Mouse (Mus musculus) v-Abl transformed pro-B cells (cell line): ENCODE results near the gene Vax2.

Experiments
- in situ Hi-C, 2 experiments: fragments of 400-800 bp; cut with MboI; formaldehyde crosslinking; loops; one replicate each; pipeline ENCODE4 v1.15.1; 2025; ENCODE audit not compliant: unreplicated experiment in 2 of 2

Gene Vax2

DNA sequence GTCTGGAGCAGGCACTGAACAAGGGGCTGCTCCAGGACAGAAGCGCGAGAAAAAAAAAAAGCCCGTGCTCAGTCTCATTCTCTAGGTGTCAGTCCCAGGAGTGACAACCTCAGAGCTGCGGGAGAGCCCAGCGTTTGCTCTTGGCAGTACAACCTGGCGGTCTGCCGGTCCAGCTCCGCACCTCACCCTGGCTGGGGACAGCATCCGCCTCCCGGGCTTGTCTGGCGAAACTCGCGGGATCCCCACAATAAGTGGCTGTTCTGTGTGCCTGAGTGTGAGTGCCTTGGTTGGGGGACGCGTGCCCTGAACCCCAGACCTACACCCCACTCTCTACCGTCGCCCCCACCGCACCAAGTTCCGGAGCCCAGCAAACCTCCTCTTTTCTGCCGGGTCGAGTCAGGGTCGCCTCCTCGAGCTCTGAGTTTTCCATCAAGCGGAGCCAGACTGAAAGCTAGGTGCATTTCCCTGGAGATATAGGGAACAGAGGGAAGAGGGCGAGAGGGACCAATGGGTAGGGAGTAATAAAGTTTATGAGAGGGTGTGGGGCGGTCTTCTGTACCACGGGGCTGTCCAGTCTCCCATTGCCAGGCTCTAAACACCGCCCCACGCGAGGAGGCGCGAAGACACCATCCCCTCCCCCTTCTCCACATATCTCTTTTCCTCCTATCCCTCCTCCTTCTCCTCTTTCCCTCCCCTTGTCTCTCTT, 550 bp upstream of the Vax2 start:
- in situ Hi-C loops, result no loop called here

DNA sequence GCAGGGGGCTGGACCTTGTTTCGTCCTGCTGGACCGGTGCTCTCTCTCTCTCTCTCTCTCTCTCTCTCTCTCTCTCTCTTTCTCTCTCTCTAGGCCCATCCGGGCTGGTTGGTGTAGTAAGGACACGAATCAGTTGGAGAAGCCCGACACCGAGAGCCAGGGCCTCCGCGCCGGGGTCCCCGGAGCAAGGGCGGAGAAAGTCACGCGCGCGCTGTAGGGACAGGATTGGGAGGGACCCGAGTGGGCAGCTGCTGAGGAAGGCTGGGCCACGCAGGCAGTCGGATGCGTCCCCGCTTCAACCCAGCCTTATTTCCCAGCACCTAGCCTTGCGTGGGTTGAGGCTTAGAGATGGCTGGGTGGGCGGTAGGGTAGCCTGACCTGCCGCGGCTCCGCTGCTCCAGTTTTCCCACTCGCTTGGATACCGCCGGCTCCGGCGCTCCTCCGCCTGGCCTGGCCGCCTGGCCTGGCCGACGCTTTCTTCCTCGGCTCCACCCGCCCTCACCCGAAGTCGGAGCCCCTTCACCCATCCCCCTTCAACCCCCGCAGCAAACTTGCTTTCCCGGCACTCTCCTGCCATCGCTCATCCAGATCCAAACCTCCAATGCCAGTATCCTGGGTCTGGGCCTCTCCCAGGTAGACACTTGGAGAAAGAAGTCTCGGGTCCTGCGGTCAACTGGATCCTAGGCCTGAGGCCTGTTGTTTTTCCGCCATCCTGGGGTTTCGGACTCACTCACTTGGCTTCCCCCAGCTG, 836 bp downstream of the Vax2 start:
- in situ Hi-C loops, result no loop called here

DNA sequence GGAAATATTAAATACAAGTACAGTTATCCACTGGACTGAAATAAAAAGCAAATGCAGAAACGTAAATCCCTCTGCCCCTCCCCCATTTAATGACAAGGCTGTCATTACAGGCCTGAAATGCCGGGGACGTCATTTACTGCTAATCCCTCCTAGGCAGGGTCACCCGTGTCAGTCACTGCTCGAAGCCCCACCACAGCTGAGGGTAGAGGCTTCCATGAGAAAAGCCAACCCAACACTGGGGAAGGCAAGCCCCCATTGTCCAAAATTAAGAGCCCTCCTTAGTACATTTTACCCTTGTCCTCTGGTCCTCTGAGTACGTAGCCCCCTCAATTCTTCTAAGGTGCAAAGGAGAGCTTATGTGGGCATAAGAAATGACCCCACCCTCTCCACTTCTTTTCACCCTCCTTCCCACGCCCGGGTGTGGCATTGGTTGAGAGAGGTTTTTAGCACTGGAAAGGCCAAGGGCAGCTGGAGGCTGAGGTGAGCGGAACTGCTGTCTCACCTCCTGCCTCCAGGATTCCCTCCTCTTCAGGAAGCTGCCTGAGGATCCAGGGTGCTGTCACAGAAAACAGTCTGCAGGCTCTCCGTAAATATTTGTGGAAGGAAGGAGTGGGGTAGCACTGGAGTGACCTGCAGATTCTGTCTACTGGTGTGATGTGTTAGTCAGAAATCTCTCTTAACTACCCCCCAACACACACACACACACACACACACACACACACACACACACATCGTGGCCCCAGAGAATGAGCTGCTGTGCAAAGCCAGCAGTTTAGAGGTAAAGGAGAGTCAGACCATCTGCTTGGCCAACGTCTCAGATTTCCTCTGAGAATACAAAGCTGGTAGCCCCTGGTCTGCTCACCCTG, 2.4 kb downstream of the Vax2 start:
- in situ Hi-C loops, result no loop called here

DNA sequence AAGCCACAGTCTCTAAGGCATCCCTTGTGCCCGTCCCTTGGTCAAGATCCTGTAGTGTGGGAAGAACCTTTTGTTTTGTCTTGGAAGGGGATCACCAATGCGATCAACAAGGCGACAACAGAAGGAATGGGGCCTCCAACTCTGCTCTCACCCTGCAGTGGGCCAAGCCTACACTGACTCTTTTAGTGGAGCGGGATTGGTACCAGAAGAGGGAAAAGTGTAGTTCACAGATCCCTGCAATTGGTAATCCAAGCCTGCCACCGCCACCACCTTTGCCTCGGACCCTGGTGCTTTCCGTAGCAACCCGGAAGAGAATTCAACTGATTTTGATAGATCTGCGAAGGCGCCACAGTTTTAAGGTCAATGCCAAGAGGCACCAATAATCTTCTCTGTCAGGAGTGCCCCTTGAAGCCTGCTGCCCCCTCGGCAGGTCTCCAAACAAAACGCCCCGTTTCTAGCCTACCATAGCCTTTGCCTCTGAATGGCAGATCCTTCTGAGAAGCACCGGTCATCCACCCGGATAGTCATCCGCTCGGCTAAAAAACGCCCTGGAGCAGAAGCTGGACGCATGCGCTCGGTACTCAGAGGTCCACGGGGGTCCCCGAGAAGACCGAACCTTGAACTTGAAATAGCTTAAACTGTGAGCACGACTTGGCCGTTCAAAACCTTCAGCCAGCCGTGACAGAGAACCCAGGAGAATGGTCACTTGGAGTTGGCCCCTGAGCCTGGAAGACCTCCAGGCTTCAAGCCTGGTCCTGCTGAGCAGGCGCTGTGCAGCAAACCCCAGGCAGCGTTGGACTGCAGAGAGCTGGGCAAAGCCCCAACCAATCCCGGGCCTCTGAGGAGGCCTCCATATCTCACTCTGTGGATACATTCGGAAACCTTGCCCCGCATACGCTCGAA, 3.4 kb downstream of the Vax2 start:
- in situ Hi-C loops, result no loop called here

DNA sequence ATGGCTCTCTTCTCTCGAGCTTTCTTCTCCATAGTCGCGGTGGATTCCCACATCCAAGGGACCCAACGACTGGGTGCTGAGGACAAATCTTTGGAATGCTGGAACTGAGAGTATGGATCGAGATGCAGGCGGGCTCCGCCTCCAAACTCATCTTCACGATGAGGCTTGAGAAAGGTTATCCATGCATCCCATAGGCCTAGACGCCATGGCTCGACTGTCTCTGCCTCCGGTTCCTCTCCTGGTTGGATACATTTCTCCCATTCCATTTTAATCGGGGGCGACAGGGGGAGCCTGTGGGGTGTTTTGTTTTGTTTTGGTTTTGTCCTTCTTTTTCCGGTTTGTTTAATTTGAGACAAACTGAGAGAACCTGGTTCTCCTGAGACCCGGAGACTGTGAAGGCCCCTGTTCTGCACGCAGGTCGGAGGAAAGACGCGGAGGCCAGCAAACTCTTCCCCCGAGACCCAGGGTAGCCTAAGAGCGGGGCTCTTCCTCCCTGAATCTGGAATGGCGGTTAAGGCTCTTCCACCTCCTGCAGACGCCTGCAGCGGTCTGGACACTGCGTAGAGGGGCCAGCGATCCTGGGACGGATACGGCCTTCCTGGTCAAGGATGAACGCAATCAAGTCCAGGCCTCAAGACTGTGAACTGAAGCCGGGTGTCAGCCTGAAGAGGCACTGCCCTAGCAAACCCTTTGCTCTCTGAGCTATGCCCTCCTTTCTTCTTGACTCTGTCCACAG, 4.6 kb downstream of the Vax2 start:
- in situ Hi-C loops, result no loop called here

DNA sequence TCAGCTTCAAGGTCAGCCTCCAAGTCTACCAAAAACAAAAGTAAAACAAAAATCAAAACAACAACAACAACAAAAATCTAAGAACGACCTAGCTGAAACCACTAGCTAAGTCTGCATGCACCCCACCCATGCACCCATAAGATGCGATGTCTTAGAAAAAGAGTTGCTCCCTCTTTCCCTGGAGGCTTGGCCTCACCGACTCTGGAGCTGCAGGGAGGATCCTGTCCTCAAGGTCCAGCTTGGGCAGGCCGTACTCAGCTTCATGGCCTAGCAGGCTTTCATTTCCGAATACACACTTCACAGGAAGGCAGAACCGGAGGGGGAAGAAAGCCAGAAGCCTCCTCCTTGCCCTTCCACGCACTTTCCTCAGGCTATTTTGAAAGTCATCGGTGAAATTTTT, 6.0 kb downstream of the Vax2 start:
- in situ Hi-C loops, result no loop called here

DNA sequence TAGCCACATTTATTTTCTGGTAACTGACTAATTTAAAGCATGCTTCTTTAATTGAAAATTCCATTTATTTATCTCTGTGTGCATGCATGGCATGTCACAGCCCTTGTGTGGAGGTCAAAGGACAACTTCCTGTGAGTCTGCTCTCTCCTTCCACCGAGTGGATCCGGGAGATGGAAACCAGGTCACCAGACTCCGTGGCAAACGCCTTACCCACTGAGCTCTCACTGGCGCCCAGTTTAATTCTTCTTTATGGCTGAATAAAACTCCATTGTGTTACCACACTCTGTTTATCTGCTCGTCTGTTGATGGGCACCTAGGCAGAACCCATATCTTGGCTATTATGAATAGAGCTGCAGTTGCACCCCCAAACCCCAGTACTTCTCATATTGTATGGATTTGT, 11.5 kb downstream of the Vax2 start:
- in situ Hi-C loops, result no loop called here

DNA sequence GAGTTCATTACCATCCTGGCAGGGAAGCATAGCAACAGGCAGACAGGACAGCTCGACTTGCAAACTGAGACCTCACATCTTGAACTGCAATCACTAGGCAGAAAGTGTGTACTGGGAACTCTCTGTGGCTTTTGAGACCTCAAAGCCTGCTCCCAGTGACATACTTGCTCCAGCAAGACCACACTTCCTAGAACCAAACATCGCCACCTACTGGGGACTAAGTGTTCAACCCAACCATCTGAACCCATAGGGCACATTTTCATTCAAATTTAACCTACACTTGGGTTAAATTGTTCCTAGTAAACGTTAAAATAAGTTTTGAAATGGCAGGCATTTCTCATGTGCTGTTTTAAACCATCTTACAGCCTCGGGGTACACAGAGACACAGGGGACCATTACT, 16.1 kb downstream of the Vax2 start:
- in situ Hi-C loops, result no loop called here

DNA sequence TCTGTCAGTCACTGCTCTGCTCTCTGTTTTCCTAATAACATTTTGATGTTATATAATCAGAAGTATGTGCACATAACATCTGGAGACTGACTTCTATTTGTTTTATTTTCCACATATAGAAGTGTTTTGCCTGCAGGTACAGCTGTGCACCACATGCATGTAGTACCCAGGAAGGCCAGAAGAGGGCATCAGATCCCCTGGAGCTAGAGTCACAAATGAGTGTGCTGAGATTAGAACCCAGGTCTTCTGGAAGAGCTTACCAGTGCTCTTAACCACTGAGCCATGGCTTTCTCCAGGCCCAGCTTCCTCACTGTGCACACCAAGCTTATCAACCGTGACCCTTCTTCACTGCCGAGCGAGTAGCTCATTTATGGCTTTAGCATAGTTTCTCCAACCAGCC, 17.4 kb downstream of the Vax2 start:
- in situ Hi-C loops, result no loop called here

DNA sequence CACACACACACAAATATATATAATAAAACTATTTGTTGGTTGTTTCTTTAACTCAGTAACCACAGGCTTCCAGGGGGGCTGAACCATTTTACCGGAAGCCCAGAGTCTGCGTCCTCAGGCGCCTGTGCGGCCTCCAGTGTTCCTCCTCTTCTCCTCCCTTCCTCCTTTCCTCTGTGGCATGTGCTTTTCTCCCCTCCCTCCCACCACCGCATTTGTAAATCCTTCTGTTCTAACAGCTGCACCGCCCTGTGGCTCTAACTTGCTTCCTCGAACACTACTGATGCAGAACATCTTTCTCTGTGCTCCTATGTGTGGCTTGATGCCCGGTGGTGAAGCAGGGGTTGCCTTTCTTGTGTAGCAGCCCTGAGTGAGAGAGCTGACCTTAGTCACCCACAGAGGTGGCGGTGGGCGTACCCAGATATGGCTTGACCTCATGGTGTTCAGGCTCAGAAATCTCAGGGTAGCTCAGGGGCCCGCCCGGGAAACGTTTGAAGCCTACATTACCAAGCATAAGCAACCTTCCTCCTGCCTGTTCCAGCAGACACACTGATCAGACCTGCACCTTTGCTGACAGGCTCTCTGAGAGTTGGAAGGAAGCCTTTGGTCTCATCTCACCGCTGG, 18.4 kb downstream of the Vax2 start:
- in situ Hi-C loops, result no loop called here

DNA sequence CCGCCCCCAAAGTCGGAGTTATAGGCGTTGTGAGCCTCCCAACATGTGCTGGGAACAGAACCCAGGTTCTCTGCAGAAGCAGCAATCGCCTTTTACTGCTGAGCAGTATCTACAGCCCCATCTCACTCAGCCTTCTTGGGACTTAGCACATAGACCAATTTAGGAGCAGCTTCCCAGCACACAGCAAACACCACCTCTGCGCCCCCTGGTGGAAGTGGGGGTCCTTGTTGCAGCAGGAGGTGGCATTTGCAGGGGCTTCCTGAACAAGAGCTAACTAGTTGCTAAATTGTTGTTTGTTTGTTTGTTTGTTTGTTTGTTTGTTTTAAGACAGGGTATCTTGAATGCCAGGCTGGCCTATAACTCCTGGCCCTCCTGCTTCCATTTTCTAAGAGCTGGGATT, 20.1 kb downstream of the Vax2 start:
- in situ Hi-C loops, result loop anchor here in 1 of 2 experiments (5.0 kb wide), 1 partner anchor 39 kb away; no protein-coding TSS in a partner anchor

DNA sequence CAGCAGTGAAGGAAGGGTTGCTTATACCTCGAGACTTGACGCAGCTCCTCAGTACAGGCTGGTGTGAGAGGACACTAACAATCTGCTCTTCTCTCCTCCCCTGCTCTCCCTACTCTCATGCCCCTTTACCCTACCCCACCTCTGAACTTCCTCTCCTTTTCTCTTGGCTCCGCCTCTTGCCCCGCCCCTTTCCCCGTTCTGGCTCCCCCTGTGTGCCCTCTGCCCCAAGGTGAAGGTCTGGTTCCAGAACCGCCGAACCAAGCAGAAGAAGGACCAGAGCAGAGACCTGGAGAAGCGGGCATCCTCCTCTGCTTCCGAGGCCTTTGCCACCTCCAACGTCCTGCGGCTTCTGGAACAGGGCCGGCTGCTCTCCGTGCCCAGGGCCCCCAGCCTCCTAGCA, 26.2 kb downstream of the Vax2 start:
- in situ Hi-C loops, result no loop called here

DNA sequence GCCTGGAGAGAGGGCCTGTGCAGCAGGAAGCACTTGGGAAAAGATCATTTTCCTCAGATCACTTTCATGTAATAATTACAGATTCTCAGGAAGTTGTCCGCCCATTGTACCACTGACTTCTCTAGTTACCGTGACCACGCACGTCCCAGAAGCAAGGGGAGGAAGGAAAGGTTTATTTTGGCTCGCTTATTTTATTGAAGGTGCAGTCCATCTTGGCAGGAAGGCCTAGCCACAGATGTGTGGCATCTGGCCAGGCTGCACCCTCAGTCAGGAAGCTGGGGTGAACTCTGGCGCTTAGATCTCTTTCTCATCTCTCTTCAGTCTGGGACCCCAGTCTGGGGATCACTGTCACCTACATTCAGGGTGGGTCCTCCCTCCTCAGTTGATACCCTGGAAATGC, 27.5 kb downstream of the Vax2 start:
- in situ Hi-C loops, result no loop called here

DNA sequence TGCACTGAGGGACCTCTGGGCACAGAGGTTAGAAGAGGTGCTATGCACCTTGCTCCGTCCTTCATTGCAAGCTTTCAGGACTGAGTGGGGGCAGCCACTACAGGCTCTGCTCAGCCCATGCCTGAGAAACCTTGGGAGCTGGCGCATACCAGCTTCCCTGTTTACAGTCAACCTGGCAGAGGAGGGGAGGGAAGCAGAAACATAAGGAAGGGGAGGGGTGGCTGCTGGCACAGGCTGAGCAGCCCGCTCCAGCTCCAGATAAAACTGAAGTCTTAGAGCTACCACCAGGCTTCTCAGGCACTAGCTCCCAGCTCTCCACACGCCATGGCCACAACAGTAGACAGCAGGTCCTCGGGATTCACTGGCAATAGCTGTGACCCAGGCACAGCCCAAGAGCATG, 31.7 kb downstream of the Vax2 start, which contains the start of gene Atp6v1b1:
Gene Atp6v1b1, plus strand, starts transcription at position 230 of the 400 bp plus-strand sequence.
- in situ Hi-C loops, result no loop called here

DNA sequence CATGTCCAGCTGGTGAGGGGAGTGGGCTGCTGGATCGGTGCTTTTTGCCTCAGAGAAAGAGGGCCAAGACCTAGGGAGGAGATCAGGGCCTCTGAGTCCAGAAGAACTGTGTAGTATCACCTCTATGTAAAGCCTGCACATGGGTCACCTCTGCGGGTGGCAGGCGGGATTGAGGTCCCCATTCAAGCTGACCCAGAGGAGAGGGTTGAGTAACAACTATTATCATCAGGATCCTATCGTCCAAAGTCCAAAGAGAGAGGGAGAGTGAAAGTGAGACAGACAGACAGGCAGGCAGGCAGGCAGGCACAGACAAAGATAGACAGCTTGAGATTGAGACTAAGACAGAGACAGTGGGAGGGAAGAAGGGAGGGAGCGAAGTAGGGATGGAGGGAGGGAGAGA, 32.1 kb downstream of the Vax2 start:
- in situ Hi-C loops, result no loop called here

DNA sequence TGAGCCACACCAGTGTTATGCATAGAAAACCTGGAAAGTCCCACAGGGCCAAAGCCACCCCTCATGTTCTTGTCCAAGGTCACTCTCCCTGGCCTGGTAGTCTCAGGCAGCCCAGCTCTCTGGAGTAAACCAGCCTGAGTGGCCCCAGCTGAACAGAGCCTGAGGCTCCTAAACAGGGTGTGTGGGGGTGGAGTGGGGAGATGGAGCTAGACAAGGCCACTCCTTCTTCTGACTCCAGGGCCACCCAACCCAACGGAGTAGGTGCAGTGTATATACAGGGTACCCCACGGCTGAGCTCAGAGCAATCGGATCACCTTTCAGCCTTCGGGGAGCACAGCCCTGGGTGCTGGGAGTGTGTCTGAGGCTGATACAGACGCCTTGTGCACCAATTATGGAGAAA, 33.1 kb downstream of the Vax2 start:
- in situ Hi-C loops, result no loop called here

DNA sequence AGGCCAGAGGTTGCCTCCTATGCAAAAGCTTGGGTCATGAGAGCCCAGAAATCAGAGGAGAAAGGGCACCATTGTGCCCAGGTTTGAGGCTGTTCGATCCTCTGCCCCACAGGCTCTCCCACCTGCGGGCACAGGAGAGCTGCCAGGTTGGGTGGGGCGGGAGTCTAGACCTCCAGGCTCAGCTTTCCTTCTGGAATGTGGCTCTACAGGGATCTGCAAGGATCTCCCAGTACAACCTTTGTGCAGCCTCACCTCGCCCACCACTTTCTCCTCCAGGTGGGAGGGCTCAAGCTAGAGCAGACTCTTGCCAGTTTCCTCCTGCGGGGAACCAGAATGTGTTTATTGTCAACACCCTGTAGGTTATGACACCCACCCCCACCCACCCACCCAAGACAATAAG, 33.5 kb downstream of the Vax2 start:
- in situ Hi-C loops, result no loop called here

DNA sequence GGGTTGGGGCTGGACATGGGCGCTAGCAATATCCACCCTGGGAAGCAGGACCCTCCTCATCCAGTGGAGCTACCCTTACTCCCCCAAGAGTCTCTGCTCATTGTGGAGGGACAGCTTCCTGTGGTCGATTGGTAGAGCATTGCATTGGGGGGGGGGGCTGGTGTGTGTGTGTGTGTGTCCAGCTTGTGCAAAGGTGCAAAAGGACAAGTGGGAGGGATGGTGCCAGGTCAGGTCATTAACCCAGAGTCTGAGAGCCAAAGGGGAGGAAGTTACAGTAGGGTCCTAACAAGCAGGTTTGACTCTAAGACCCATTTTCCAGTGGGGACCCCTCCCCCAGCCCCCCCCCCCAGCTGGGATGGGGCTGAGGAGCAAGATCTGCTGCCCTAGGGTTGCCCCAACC, 34.4 kb downstream of the Vax2 start:
- in situ Hi-C loops, result no loop called here

DNA sequence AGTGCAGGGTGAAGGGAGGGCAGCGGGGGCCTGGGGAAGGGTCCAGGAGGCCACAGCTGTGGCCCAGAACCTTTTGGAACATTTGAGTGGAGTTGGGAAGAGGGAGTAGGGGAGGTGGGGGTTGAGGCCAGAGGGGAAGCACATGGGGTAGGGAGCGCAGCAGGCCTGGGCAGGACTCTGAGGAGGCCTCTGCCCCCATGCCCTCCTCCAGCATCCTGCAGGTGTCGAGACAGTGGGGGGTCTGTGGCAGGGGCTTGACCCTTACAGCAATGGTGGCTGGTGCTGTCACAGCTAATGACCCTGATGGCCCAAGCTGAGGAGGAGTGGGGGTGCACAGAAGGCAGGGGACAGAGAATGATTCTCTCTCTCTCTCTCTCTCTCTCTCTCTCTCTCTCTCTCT, 38.2 kb downstream of the Vax2 start:
- in situ Hi-C loops, result no loop called here
